Mouse (Mus musculus) stomach, embryonic 16.5 days (tissue): Measurements from ENCODE around the gene Map3k20. TPM values are rescaled to one million over a fixed set of nuclear protein-coding genes. Genes with fewer than 3 reads are reported as not detected.
A peak's percentile ranks its signal among the peaks of the same experiment; 100 is the strongest.

Experiments used
- ATAC-seq: fragments of 200-750 bp; cut with Nextera tagmentation; 2 replicates; pipeline ENCODE4 v1.8.0; 2017; ENCODE audit warnings: moderate number of reproducible peaks, moderate TSS enrichment; ENCODE audit not compliant: insufficient read depth, low FRiP score
- H3K27ac ChIP-seq: fragments of 300-500 bp; sonication (generic); 2 replicates; pipeline ENCODE4 v1.5.1; 2014; ENCODE audit warnings: low read length
- H3K27me3 ChIP-seq: fragments of 300-500 bp; sonication (generic); 2 replicates; pipeline ENCODE4 v1.6.1; 2014; ENCODE audit warnings: low read length, control low read depth, mixed read lengths; ENCODE audit not compliant: control insufficient read depth, insufficient read depth
- H3K36me3 ChIP-seq: fragments of 300-500 bp; sonication (generic); 2 replicates; pipeline ENCODE4 v1.6.1; 2014; ENCODE audit warnings: low read length; ENCODE audit not compliant: control insufficient read depth, insufficient read depth
- H3K4me1 ChIP-seq: fragments of 300-500 bp; sonication (generic); 2 replicates; pipeline ENCODE4 v1.6.1; 2014; ENCODE audit warnings: low read length, control low read depth, mixed read lengths; ENCODE audit not compliant: control insufficient read depth, insufficient read depth
- H3K4me2 ChIP-seq: fragments of 300-500 bp; sonication (generic); 2 replicates; pipeline ENCODE4 v1.6.1; 2014; ENCODE audit warnings: low read depth, low read length, mixed read lengths
- H3K4me3 ChIP-seq: fragments of 300-500 bp; sonication (generic); replicated peaks from 2 replicates; pipeline ENCODE4 v1.5.1; 2014; ENCODE audit warnings: mild to moderate bottlenecking, low read length
- H3K9ac ChIP-seq: fragments of 300-500 bp; sonication (generic); 2 replicates; pipeline ENCODE4 v1.6.1; 2014; ENCODE audit warnings: low read length
- H3K9me3 ChIP-seq: fragments of 300-500 bp; sonication (generic); replicated peaks from 2 replicates; pipeline ENCODE4 v1.6.1; 2016; ENCODE audit warnings: low read length, control low read depth; ENCODE audit not compliant: control insufficient read depth
- WGBS: fragments of 180-500 bp; shearing (Covaris S2); extraction: QIAGEN DNeasy Blood & Tissue Kit; methylation state at CpG from one replicate; pipeline ENCODE4 v1.1.7; 2014; 5-methylcytosine and 5-hydroxymethylcytosine counted together
- polyA plus RNA-seq: library from polyadenylated mRNA; unstranded; fragments of >200 nt; fragmentation: Nextera tagmentation; extraction: Ambion mirVana; gene quantifications from 2 replicates; pipeline ENCODE4 v1.2.1, GENCODE M21; 2015

Gene Map3k20
- polyA plus RNA-seq, 1 experiment from 2014 or later = 24.6 TPM

- no peak for ATAC-seq
- H3K36me3 ChIP-seq = no peaks in the 10 kb centered on the region
- no peak overlapping the region for H3K9ac ChIP-seq
- no peaks in the 10 kb centered on the region for H3K27me3 ChIP-seq
- H3K27ac ChIP-seq = no peak overlapping the region
- H3K9me3 ChIP-seq = no peaks in the 10 kb centered on the region
- H3K4me2 ChIP-seq = no peak overlapping the region
- peaks cover 12% of the 10 kb centered on the region for H3K4me1 ChIP-seq
- WGBS = 81% methylated on average over 11 of the region's 11 CpGs
- no peak overlapping the region for H3K4me3 ChIP-seq
Measured at GRCm38 (mm10) chr2:72288932-72289534, 3.6 kb downstream of the Map3k20 start.

GRCm38 (mm10) chr2:72291103-72291502 is 5.7 kb downstream of the Map3k20 start:
- no peaks in the 10 kb centered on the region for H3K36me3 ChIP-seq

GRCm38 (mm10) chr2:72292573-72292972 is 7.1 kb downstream of the Map3k20 start:
- Histone ChIP-seq H3K27ac (no peak overlapping the region), H3K9me3 (no peaks in the 10 kb centered on the region)

More at GRCm38 (mm10) chr2:72291103-72291502, 5.7 kb downstream of the Map3k20 start:
- Histone ChIP-seq H3K9me3 (no peaks in the 10 kb centered on the region), H3K9ac (no peak overlapping the region), H3K4me3 (no peak overlapping the region), H3K27me3 (no peaks in the 10 kb centered on the region), H3K4me2 (no peak overlapping the region), H3K27ac (no peak overlapping the region), H3K4me1 (peaks cover 12% of the 10 kb centered on the region)
- no peak for ATAC-seq
- WGBS = 85% methylated on average over 1 of the region's 1 CpGs

GRCm38 (mm10) chr2:72294994-72295393 is 9.6 kb downstream of the Map3k20 start:
- Histone ChIP-seq H3K4me1 (peaks cover 13% of the 10 kb centered on the region), H3K9me3 (no peaks in the 10 kb centered on the region), H3K27me3 (no peaks in the 10 kb centered on the region), H3K9ac (no peak overlapping the region), H3K27ac (no peak overlapping the region), H3K4me3 (no peak overlapping the region), H3K36me3 (no peaks in the 10 kb centered on the region; the same call in 1 of the 2 replicates), H3K4me2 (no peak overlapping the region)
- 86% methylated on average over 6 of the region's 6 CpGs for WGBS
- no peak for ATAC-seq

More at GRCm38 (mm10) chr2:72292573-72292972, 7.1 kb downstream of the Map3k20 start:
- ATAC-seq = no peak
- WGBS = 85% methylated on average over 8 of the region's 8 CpGs
- Histone ChIP-seq H3K36me3 (no peaks in the 10 kb centered on the region), H3K4me3 (no peak overlapping the region), H3K4me1 (peaks cover 12% of the 10 kb centered on the region), H3K9ac (no peak overlapping the region), H3K4me2 (no peak overlapping the region), H3K27me3 (no peaks in the 10 kb centered on the region)

- Histone ChIP-seq H3K27me3 (no peaks in the 10 kb centered on the region), H3K36me3 (no peaks in the 10 kb centered on the region; the same call in 1 of the 2 replicates), H3K4me2 (peak overlapping the region; percentile 33; the same call in 1 of the 2 replicates), H3K27ac (peak overlapping the region; percentile 58), H3K9me3 (no peaks in the 10 kb centered on the region), H3K9ac (peak overlapping the region; percentile 52; the same call in 1 of the 2 replicates), H3K4me1 (peaks cover 13% of the 10 kb centered on the region), H3K4me3 (no peak overlapping the region)
- 74% methylated on average over 10 of the region's 10 CpGs for WGBS
- no peak for ATAC-seq
Measured at GRCm38 (mm10) chr2:72296984-72297715, 11.7 kb downstream of the Map3k20 start.

GRCm38 (mm10) chr2:72297716-72298082 is 12.3 kb downstream of the Map3k20 start:
- peaks cover 15% of the 10 kb centered on the region for H3K4me1 ChIP-seq
- peak overlapping the region; percentile 52 for H3K9ac ChIP-seq
- H3K27ac ChIP-seq = peak overlapping the region; percentile 47; the same call in 1 of the 2 replicates
- H3K4me2 ChIP-seq = peak overlapping the region; percentile 33
- 41% methylated on average over 10 of the region's 10 CpGs for WGBS
- H3K9me3 ChIP-seq = no peaks in the 10 kb centered on the region
- H3K36me3 ChIP-seq = no peaks in the 10 kb centered on the region; the same call in 1 of the 2 replicates
- no peaks in the 10 kb centered on the region for H3K27me3 ChIP-seq
- no peak overlapping the region; the same call in 1 of the 2 replicates for H3K4me3 ChIP-seq
- ATAC-seq = peak; percentile 65; the same call in 1 of the 2 replicates

GRCm38 (mm10) chr2:72298406-72298805 is 13.0 kb downstream of the Map3k20 start:
- Histone ChIP-seq H3K9me3 (no peaks in the 10 kb centered on the region), H3K9ac (peak overlapping the region; percentile 52; the same call in 1 of the 2 replicates), H3K27me3 (no peaks in the 10 kb centered on the region), H3K4me3 (no peak overlapping the region), H3K36me3 (no peaks in the 10 kb centered on the region; the same call in 1 of the 2 replicates), H3K27ac (peak overlapping the region; percentile 47; the same call in 1 of the 2 replicates), H3K4me2 (peak overlapping the region; percentile 33; the same call in 1 of the 2 replicates), H3K4me1 (peaks cover 20% of the 10 kb centered on the region)
- WGBS = 60% methylated on average over 4 of the region's 4 CpGs
- no peak for ATAC-seq

GRCm38 (mm10) chr2:72301194-72301916 is 15.9 kb downstream of the Map3k20 start:
- Histone ChIP-seq H3K9ac (no peak overlapping the region), H3K4me1 (peaks cover 20% of the 10 kb centered on the region), H3K27ac (no peak overlapping the region), H3K36me3 (no peaks in the 10 kb centered on the region; the same call in 1 of the 2 replicates), H3K27me3 (no peaks in the 10 kb centered on the region), H3K9me3 (no peaks in the 10 kb centered on the region), H3K4me2 (no peak overlapping the region), H3K4me3 (no peak overlapping the region)
- WGBS = 73% methylated on average over 9 of the region's 9 CpGs
- ATAC-seq = no peak
